Mouse (Mus musculus) hindbrain, postnatal 0 days (tissue): Measurements from ENCODE around the gene Serpina11. TPM values are rescaled to one million over a fixed set of nuclear protein-coding genes. Genes with fewer than 3 reads are reported as not detected.

Experiments used
- ATAC-seq: fragments of 200-750 bp; cut with Nextera tagmentation; 2 replicates; pipeline ENCODE4 v1.8.0; 2017; ENCODE audit warnings: mild to moderate bottlenecking, moderate TSS enrichment, moderate library complexity
- DNase-seq: peaks from one replicate; pipeline ENCODE4 v3.0.0-alpha.2; 2015; ENCODE audit warnings: low spot score
- H3K27ac ChIP-seq: fragments of 300-500 bp; sonication (generic); 2 replicates; pipeline ENCODE4 v1.5.1; 2014; ENCODE audit warnings: mild to moderate bottlenecking
- H3K27me3 ChIP-seq: fragments of 300-500 bp; sonication (generic); 2 replicates; pipeline ENCODE4 v1.6.1; 2014; ENCODE audit warnings: low read length, mixed read lengths; ENCODE audit not compliant: insufficient read depth
- H3K36me3 ChIP-seq: fragments of 300-500 bp; sonication (generic); 2 replicates; pipeline ENCODE4 v1.6.1; 2014; ENCODE audit warnings: low read length, mixed read lengths; ENCODE audit not compliant: insufficient read depth
- H3K4me1 ChIP-seq: fragments of 300-500 bp; sonication (generic); 2 replicates; pipeline ENCODE4 v1.6.1; 2014; ENCODE audit warnings: antibody characterized with exemption, low read length, mixed read lengths; ENCODE audit not compliant: insufficient read depth
- H3K4me2 ChIP-seq: fragments of 300-500 bp; sonication (generic); 2 replicates; pipeline ENCODE4 v1.6.1; 2014; ENCODE audit warnings: low read depth, mild to moderate bottlenecking, low read length, moderate library complexity, mixed read lengths
- H3K4me3 ChIP-seq: fragments of 300-500 bp; sonication (generic); 2 replicates; pipeline ENCODE4 v1.5.1; 2014; ENCODE audit warnings: low read length
- H3K9ac ChIP-seq: fragments of 300-500 bp; sonication (generic); replicated peaks from 2 replicates; pipeline ENCODE4 v1.6.1; 2014; ENCODE audit warnings: mild to moderate bottlenecking, low read length, moderate library complexity, mixed read lengths
- H3K9me3 ChIP-seq: fragments of 300-500 bp; sonication (generic); 2 replicates; pipeline ENCODE4 v1.6.1; 2016; ENCODE audit warnings: low read length, mixed read lengths
- CTCF ChIP-seq: IDR thresholded peaks from 2 replicates; pipeline ENCODE4 v1.5.1; 2016; ENCODE audit warnings: antibody characterized with exemption, control low read depth, low read depth
- WGBS: fragments of 180-500 bp; shearing (Covaris S2); extraction: QIAGEN DNeasy Blood & Tissue Kit; methylation state at CpG from one replicate; pipeline ENCODE4 v1.1.7; 2014; 5-methylcytosine and 5-hydroxymethylcytosine counted together
- polyA plus RNA-seq: library from polyadenylated mRNA; unstranded; fragments of >200 nt; fragmentation: Nextera tagmentation; extraction: Ambion mirVana; gene quantifications from 2 replicates; pipeline ENCODE4 v1.2.1, GENCODE M21; 2015
- total RNA-seq: library from RNA; depleted of rRNA; stranded (reverse); fragments of >200 nt; gene quantifications from 2 replicates; pipeline ENCODE4 v1.2.3, GENCODE M21; 2014

Gene Serpina11
- total and polyA plus RNA-seq, 2 experiments from 2014 or later, result 0.13 TPM; not detected in 1

DNA sequence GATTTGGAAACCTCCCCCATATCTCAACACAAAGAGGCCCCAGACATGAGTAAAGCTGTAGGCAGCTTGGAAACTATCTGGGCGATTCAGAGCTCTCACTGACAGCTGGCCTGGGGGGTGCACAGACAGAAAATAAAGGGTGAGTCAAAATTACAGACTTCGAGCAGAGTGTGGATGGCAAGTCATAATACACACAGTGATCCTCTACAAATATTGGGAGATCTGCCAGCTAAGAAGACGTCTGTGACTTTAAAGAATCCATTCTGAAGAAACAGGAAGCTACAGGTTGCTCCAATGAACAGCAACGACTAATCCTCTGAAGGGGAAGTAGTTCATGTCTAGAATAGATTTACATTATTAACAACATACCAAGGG, 13.5 kb upstream of the Serpina11 start:
- Histone ChIP-seq H3K27me3 (no peaks in the 10 kb centered on the region), H3K4me2 (no peak overlapping the region), H3K27ac (no peak overlapping the region), H3K9ac (no peak overlapping the region), H3K9me3 (no peaks in the 10 kb centered on the region), H3K4me1 (no peaks in the 10 kb centered on the region), H3K36me3 (no peaks in the 10 kb centered on the region), H3K4me3 (no peak overlapping the region)
- TF ChIP-seq CTCF, result no peak
- WGBS, result 61% methylated on average over 4 of the region's 4 CpGs
- ATAC-seq, result no peak
- no peak for DNase-seq

DNA sequence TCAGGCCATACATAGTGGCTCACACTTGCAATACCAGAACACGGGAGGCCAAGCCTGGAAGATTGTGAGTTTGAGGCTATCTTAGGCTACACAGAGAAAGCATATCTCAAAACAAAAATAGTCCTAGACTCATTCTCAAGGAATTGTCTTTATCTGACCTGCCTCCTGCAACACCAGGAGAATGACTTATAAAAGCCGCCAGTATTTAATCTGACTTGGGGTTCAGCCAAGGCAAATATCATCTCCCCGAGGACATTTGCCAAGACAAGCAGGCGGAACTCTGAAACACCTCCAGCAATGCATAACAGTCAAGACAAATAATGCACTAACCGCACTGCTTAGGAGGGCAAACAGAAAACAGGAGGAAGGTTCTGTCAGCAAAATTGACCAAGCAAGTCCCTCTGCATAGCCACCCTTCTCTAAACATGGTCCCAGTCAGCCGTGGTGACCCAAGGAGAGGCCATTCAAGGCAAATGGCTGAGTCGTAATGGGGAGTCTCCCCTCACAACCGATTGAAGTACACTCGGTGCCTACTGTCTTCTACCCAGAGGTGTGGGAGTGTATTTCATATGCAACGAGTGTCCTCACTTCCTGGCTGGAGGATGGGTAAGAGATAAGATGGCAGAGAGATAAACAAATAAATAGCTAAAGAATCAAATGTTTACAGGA, 12.9 kb upstream of the Serpina11 start:
- Histone ChIP-seq H3K27me3 (no peaks in the 10 kb centered on the region), H3K9ac (no peak overlapping the region), H3K27ac (no peak overlapping the region), H3K4me1 (no peaks in the 10 kb centered on the region), H3K4me2 (no peak overlapping the region), H3K4me3 (no peak overlapping the region), H3K36me3 (no peaks in the 10 kb centered on the region), H3K9me3 (no peaks in the 10 kb centered on the region)
- no peak for TF ChIP-seq CTCF
- DNase-seq (no peak), ATAC-seq (no peak)
- WGBS, result 66% methylated on average over 10 of the region's 10 CpGs

DNA sequence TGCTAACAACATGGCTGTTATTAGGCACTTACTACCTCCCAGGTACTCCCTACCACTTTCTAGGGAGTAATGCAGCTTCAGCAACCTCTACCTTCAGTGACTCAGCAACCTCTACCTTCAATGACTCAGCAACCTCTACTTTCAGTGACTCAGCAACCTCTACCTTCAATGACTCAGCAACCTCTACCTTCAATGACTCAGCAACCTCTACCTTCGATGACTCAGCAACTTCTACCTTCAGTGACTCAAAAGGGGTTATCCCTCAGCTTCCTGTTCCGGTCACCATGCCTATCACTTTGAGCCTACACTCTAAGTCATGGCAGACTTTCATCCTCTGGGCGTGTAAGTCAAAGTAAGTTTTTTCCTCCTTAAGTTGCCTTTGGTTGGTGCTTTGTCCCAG, 10.8 kb upstream of the Serpina11 start:
- 94% methylated on average over 3 of the region's 3 CpGs for WGBS
- no peaks in the 10 kb centered on the region for H3K36me3 ChIP-seq
- no peak overlapping the region for H3K4me2 ChIP-seq
- DNase-seq (no peak), ATAC-seq (no peak)
- H3K9ac ChIP-seq, result no peak overlapping the region
- H3K9me3 ChIP-seq, result no peaks in the 10 kb centered on the region
- H3K4me3 ChIP-seq, result no peak overlapping the region
- no peaks in the 10 kb centered on the region for H3K4me1 ChIP-seq
- TF ChIP-seq CTCF, result no peak
- no peak overlapping the region for H3K27ac ChIP-seq
- no peaks in the 10 kb centered on the region for H3K27me3 ChIP-seq

DNA sequence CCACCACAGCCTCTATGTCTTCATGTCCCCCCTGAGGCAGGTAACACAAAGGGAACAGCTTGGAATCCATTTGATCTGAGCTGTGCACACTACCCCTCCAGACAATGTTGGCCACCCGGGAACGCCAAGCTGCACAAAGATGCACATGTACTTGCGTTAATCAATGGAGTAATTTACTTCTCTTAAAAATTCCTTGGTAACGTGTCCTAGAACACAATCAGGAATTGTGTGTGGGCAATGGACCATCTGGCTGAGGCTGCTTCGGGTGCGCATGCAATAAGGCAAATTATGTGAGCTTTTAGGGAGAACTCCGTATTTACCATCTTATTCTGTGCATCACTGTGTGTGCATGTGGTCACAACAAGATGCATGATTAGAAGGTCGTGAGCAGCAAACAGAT, 9.9 kb upstream of the Serpina11 start:
- no peak for TF ChIP-seq CTCF
- no peak for DNase-seq
- Histone ChIP-seq H3K9me3 (no peaks in the 10 kb centered on the region), H3K4me1 (no peaks in the 10 kb centered on the region), H3K27me3 (no peaks in the 10 kb centered on the region), H3K27ac (no peak overlapping the region), H3K4me2 (no peak overlapping the region), H3K9ac (no peak overlapping the region), H3K36me3 (no peaks in the 10 kb centered on the region), H3K4me3 (no peak overlapping the region)
- no peak for ATAC-seq
- WGBS, result 65% methylated on average over 8 of the region's 8 CpGs

GRCm38 (mm10) chr12:103996513-103996912, 6.8 kb upstream of the Serpina11 start:
- Histone ChIP-seq H3K4me1 (no peaks in the 10 kb centered on the region), H3K9ac (no peak overlapping the region), H3K9me3 (no peaks in the 10 kb centered on the region), H3K4me3 (no peak overlapping the region), H3K36me3 (no peaks in the 10 kb centered on the region), H3K27me3 (no peaks in the 10 kb centered on the region), H3K4me2 (no peak overlapping the region), H3K27ac (no peak overlapping the region)
- WGBS, result 61% methylated on average over 2 of the region's 2 CpGs
- DNase-seq (no peak), ATAC-seq (no peak)
- no peak for TF ChIP-seq CTCF

DNA sequence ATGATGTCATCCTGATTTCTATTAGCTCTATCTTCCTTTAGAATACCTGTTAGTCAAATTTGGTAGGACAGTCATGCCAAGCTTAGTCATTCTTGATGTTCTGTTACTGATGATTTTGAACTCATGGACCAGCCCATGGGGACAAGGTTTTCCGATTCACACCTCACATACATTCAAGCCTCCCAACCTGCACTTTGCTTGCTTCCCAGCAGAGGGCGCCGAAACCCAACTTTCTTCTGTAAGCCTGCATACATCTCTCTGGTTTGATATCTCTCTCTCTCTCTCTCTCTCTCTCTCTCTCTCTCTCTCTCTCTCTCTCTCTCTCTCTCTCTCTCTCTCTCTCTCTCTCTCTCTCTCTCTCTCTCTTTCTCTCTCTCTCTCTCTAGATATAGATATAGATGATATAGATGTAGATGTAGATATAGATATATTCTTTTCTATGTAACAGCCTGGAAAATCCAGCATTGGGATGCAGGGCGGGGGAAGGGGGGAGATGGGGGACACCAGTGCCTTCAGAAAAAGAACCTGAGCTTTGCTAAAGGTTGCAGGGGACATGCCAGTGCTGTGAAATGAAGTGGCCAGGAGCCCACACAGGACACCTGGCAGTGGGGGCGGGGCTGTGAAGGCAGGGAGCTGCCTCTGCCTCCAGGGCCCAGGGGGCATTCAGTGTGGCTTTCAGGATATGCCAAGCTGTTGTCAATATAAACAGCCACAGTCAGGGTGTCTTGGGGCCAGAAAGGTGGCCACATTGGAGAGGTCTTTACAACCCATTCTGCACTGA, 5.7 kb upstream of the Serpina11 start:
- DNase-seq (peak; percentile 77), ATAC-seq (peak; percentile 77)
- 40% methylated on average over 5 of the region's 5 CpGs for WGBS
- H3K4me2 ChIP-seq, result no peak overlapping the region
- H3K4me3 ChIP-seq, result no peak overlapping the region
- peak; percentile 86 for TF ChIP-seq CTCF
- H3K9ac ChIP-seq, result no peak overlapping the region
- no peaks in the 10 kb centered on the region for H3K36me3 ChIP-seq
- H3K4me1 ChIP-seq, result no peaks in the 10 kb centered on the region
- H3K27me3 ChIP-seq, result no peaks in the 10 kb centered on the region
- no peak overlapping the region for H3K27ac ChIP-seq
- H3K9me3 ChIP-seq, result no peaks in the 10 kb centered on the region

GRCm38 (mm10) chr12:103992945-103993344, 3.2 kb upstream of the Serpina11 start:
- H3K9ac ChIP-seq, result no peak overlapping the region
- ATAC-seq, result no peak
- H3K4me3 ChIP-seq, result no peak overlapping the region
- H3K4me2 ChIP-seq, result no peak overlapping the region
- H3K36me3 ChIP-seq, result no peaks in the 10 kb centered on the region
- DNase-seq, result no peak
- no peaks in the 10 kb centered on the region for H3K4me1 ChIP-seq
- no peak overlapping the region for H3K27ac ChIP-seq
- no peaks in the 10 kb centered on the region for H3K27me3 ChIP-seq
- WGBS, result 76% methylated on average over 7 of the region's 7 CpGs
- H3K9me3 ChIP-seq, result no peaks in the 10 kb centered on the region
- TF ChIP-seq CTCF, result no peak
